Mouse (Mus musculus) adrenal gland, postnatal 14 days (tissue): ENCODE results near the gene Birc6. TPM values are rescaled to one million over a fixed set of nuclear protein-coding genes. Genes with fewer than 3 reads are reported as not detected.

Experiments
- DNase-seq: peaks from one replicate; pipeline ENCODE4 v3.0.0; 2021; ENCODE audit warnings: mixed read lengths
- total RNA-seq: library from RNA; stranded (reverse); gene quantifications from 2 replicates; pipeline ENCODE4 v1.2.3, GENCODE M21; 2021

The Birc6 gene
- total RNA-seq, 1 experiment from 2014 or later: 118 TPM

- peak; percentile 11 for DNase-seq
Observed at GRCm38 (mm10) chr17:74710731-74711130, 182.6 kb downstream of the Birc6 start.

GRCm38 (mm10) chr17:74711627-74712026 is 183.5 kb downstream of the Birc6 start:
- DNase-seq: no peak

- no peak for DNase-seq
Observed at GRCm38 (mm10) chr17:74715128-74715527, 187.0 kb downstream of the Birc6 start.

GRCm38 (mm10) chr17:74715724-74716123 is 187.6 kb downstream of the Birc6 start:
- no peak for DNase-seq

GRCm38 (mm10) chr17:74716643-74717042 is 188.5 kb downstream of the Birc6 start:
- DNase-seq: no peak

GRCm38 (mm10) chr17:74717091-74717617 is 189.1 kb downstream of the Birc6 start:
- peak; percentile 7 for DNase-seq

- DNase-seq: peak; percentile 98
Observed at GRCm38 (mm10) chr17:74717618-74718151, 189.6 kb downstream of the Birc6 start, which contains the start of gene Ttc27. TSS of gene Ttc27 (plus strand) at chr17:74717732.

GRCm38 (mm10) chr17:74732872-74733271 is 204.8 kb downstream of the Birc6 start:
- DNase-seq: no peak

- DNase-seq: no peak
Observed at GRCm38 (mm10) chr17:74735392-74735791, 207.3 kb downstream of the Birc6 start.

GRCm38 (mm10) chr17:74749659-74750058 is 221.6 kb downstream of the Birc6 start:
- DNase-seq: no peak

GRCm38 (mm10) chr17:74751026-74751425 is 222.9 kb downstream of the Birc6 start:
- DNase-seq: no peak

Other genes with a start within 250 kb of the Birc6 start
- gene Memo1, start 232.8 kb upstream of the Birc6 start, total RNA-seq: 88.5 and 102 TPM in 2 replicates
- 89.7 and 95.2 TPM in 2 replicates for gene Dpy30, start 204.4 kb upstream of the Birc6 start, total RNA-seq
- 35.5 and 38.1 TPM in 2 replicates for gene Spast, start 189.3 kb upstream of the Birc6 start, total RNA-seq
- 22.5 and 24.3 TPM in 2 replicates for gene Slc30a6, start 132.7 kb upstream of the Birc6 start, total RNA-seq
- 0.26 and 0.86 TPM in 2 replicates for gene Nlrc4, start 69.2 kb upstream of the Birc6 start, total RNA-seq
- 115 and 123 TPM in 2 replicates for gene Yipf4, start 38.8 kb upstream of the Birc6 start, total RNA-seq
- 21.0 and 23.5 TPM in 2 replicates for gene Ttc27, start 189.4 kb downstream of the Birc6 start, total RNA-seq